Mouse (Mus musculus) common myeloid progenitor, adult 5-6 weeks (primary cell): ENCODE results near the gene Dlg4. TPM values are rescaled to one million over a fixed set of nuclear protein-coding genes. Genes with fewer than 3 reads are reported as not detected.

Experiments
- ATAC-seq: replicated peaks from 2 replicates; pipeline ENCODE4 v1.8.0; 2016; ENCODE audit warnings: low read depth, mild to moderate bottlenecking, moderate TSS enrichment, inconsistent platforms; ENCODE audit not compliant: poor library complexity, severe bottlenecking
- total RNA-seq: library from RNA; stranded (forward); fragments of 200-1000, 187-1606 nt; gene quantifications from 2 replicates; pipeline ENCODE4 v1.2.3, GENCODE M21; 2017

Dlg4 gene
- total RNA-seq, 1 experiment from 2014 or later: 5.2 TPM

DNA sequence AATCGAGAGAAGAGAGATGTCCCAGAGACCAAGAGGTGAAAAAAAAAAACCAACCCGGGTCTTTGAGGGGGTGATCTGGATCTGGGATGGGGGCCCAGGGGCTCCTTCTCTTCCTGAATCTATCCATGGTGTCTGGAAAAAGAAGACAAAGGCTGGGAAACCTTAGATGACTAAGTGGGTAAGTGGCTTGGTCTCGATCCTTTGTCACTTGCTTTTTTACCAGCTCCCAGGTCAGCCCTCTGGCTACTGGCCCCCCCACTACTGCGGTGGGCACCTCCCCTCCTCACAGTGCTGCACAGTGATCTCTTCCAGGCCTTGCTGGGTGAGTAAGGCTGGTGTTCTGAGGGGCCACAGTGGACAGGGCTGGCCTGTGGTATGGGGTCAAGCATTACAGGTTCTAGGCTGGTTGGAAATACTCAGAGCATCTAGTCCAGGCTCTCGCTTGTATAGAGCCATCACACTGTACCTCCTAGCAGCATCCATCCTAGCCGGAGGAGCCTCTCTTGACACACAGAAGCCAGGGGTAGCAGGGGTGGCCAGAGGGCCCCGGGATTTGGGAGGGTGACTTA is 541 bp downstream of the Dlg4 start:
- no peak for ATAC-seq

DNA sequence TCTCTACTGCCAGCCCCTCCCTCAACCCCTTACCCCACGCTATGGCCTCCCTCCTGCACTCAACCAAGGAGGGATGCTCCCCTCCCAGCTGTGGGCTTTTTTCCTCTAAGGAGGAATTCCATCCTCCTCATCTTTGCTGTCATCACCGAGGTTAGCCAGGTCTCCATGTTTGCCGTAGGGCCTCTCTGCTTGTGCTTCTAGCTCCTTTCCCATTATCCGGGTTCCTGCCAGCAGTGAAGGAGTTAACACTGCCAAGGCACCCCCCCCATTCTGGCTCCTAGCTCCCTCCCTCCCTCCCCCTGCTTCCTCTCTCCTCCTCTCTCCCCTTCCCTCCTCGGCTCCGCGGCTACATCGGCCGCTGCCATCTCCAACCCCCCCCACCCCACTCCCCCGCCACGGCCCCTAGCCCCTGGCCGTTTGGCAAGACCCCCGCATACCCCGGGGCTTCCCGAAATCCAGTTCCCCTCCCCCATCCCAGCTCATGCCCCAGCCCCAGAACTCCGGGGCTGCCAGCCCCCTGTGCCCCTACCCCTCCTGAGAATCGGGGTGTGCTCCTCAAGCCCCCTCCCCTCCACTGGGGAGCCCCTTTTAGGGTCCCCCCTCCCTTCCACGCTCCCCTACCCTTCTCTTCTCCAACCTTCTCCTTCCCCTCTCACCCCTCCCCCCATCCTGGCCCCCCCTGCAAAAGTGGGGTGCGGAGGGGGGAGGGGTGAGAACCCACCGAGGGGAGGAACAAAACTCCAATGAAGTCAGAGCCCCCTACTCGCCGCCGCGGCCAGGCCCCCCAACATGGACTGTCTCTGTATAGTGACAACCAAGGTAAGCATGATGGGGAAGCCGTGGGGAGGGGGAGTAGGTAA is 1.6 kb downstream of the Dlg4 start:
- ATAC-seq: no peak

DNA sequence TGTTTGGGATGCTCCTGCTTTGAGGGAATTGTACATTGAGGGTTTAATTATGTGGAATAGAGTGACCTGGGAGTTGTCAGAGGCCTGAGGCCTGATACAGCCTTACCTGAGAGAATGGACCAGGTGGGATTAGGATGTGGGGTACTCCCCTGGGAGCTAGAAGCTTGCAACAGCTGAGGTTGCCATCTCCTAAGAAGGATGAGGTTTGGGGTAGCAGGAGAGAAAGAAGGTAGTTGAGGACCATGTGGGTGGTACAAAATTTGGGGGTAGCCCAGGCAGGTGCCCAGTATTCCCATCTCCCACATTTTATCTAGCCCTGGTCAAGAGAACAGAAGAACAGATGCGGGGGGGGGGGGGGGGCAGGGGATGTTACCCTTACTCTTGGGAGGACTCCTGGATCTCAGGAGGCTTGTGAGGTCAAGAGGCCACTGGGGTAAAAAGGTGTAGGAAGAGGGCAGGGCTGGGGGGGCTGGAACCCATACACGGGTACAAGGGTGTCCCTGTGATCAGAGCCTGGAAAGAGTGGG is 2.8 kb downstream of the Dlg4 start:
- no peak for ATAC-seq

DNA sequence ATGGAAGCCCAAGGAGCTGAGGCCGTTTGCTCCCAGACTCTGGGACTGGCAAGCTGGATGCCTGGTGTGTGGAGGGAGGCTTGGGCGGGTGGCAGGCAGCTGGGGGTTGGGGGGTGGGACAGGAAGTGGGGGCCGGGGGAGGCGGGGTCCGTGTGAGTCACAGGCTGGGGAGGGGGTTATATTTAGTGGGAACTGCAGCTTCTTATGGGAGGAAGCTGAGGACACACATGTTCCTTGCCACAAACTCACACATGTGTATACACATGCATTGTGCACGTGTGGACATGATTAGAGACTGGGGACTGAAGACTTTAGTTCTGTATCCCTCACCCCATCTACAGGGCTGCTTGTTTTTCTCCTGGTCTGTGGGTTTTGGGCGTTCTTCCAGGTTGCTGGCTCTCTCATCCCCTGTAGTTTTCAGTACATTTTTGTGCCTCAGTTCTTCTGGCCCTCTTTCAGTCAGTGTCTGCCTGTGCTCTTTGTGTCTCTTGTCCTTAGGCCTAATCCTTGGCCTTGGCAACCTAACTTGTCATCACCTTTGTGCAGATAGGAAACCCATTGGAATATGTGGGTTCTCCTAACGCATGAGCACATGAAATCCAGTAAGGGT is 3.4 kb downstream of the Dlg4 start:
- no peak for ATAC-seq

DNA sequence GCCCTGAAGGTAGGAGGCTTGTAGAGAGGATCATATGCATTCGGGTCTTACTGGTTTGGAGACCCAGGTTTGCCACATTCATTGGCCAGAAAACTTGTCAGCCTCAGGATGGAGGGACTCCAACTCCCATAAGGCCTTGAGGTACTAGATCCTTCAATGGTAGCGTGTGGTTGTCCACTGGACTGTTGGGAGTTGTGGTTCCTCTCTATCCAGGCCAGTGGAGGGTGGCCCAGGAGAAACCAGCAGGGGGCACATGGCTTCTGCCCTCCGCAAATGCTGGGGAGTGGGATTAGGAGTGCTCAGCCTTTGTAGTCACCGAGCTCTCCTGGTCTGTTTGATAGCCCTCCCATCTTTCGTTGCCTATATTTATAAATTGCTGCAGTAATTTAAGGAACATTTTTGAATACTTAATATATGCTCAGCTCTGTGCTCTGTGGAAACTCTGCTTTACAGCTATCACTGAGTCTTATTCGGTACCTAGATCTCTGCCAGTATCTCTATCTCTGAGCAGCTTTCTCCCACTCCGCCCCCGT is 4.1 kb downstream of the Dlg4 start:
- peak; percentile 75 for ATAC-seq

DNA sequence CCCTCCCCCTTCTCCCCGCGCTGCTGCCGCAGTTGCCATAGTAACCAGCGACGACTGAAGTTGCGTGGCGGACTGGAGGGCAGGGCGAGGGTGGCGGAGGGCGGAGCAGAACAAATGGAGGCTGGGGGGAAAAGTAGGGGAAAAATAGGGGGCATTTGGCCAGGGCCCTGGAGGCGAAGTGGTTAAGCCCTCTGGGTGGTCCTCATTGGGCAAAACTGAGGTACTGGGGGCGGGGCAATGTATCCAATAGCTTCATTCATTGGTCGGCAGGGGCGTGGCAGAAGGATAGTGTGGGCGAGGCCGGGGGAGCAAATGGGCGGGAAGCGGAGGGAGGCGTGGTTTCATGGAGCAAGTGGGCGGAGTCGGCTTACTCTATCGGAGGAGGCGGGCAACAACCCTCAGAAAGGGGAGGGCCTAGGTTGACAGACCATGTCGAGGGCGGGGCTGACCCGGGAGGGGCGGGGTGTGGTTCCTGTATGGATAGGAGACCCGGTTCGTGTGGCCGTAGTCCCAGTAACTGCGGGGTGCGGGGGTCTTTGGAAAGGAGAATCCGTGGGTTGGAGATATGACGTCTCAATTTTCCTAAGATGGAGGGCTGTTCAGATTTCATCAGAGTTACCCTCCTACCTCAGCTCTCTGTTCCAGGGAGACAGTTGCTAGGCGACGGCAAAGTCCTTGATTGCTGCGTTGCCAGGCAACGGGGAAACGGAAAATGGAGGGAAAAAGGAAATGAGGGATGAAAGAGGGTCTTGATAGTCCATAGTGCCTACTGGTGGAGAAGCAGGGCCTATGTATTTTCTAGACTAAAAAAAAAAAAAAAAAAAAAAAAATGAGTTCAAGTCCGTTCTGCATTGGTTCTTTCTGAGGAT is 4.8 kb downstream of the Dlg4 start:
- ATAC-seq: peak; percentile 79

DNA sequence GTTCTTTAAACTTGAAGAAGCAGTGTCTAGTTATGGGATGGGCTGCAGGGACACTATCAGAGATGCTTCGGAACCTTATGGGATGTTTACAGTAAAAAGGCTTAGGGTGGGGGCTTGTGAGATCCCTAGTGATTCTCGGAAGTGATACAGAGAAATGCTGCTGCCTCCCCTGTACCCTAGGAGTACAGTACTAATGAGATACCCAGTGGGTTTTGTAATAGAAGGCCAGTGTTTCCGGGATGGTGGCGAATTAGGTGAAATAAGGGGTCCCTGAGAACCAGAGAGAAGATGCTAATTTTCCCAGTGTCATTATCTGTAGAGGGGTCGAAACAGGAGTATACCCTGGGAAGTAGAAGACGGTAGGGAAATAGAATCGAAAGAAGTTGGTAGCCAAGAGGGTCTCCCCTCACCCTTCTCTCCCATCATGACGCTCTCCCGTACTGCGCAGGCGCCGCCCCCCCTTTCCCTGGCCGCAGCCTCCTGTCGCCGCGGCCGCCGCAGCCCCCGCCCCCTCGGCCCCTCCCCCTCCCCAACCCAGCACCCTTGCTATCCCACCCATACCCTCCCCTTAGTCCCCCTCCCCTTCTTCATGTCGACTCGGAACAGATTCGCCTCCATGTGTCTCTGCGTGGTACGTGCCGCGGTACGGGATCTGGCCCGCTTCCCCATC is 6.9 kb downstream of the Dlg4 start:
- ATAC-seq: no peak

DNA sequence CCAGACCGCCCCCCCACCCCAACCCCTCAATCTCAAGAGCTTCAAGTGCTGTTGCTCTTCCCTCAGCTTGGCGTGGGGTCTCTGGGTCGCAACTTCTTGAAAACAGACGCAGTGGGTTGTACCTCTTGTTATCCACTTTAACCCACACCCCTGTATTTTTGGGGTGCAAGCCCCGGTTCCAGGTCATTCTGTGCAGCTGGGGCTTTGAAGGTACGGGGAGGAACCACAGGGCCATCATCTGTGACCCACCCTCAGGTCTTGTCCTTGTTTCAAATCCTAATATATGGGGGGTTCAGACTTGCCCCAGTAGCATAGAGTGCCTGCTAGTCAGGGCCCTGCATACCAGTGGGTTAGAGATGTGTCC is 7.4 kb downstream of the Dlg4 start:
- ATAC-seq: no peak

DNA sequence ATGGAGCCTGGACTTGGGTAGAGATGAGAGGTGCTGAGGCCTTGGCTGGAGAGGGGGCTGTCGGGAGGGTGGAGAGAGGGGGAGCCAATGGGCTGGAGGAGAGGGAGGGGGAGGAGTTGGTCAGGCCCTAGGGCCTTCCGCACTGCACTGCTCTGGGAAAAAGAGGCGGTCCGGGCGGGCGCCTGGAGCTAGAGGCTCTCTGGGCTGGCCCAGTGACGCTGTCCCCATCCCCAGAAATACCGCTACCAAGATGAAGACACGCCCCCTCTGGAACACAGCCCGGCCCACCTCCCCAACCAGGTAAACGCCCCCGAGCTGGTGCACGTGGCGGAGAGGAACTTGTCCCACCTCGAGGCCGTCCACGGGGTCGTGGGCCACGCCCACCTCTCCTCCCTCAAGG is 9.9 kb downstream of the Dlg4 start:
- ATAC-seq: no peak

DNA sequence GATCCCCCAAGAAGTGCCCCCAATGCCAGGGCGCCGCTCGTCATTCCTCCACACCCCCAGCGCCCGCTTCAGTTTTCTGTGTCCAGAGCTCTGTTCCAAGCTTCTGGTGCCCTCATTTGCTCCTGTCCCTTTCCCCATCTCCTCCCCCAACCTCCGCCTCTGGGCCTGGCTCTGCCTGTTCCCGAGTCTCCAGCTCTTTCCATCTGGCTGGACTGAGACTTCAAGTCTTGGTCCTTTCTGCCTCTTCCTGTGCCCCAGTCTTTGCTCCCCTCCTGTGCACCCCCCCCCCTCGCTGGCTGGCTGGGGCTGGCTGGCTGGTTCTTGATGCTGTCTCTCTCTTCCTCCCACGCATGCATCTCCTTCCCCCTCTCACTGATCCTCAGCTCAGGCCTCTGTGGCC is 10.7 kb downstream of the Dlg4 start:
- ATAC-seq: no peak

DNA sequence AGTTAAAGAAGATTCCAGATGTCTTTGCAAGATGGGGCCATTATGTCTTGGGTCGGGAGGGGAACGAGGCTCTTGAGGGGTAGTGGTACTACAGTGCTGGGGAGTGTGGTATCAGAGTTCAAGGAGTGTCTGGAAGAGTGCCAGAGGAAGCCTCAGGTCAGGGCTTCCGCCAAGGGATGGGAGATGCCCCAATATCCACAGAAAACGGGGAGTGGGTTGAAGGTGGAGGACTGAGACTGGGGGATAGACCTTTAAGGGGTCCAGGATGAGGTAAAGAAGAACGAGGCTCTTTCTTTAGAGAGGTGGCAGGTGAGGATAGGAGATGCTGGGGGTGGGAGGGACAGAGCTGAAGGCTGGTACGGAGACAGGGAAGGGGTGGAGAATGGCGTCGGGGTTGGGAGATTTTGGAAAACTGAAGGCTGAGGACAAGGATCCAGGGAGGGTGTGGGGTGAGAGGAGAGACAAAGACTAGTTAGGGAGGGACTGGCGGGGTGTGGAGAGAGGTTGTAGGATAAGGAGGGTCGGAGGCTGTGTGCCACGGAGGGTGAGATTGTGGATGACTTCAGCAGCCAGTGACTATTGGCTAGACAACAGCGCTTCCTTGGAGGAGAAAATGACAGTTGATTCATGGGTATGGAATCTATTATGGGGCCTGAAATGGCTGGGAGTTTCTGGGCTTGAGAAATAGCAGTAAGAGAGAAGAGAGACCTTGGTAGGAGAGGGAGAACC is 11.8 kb downstream of the Dlg4 start:
- peak; percentile 30 for ATAC-seq

DNA sequence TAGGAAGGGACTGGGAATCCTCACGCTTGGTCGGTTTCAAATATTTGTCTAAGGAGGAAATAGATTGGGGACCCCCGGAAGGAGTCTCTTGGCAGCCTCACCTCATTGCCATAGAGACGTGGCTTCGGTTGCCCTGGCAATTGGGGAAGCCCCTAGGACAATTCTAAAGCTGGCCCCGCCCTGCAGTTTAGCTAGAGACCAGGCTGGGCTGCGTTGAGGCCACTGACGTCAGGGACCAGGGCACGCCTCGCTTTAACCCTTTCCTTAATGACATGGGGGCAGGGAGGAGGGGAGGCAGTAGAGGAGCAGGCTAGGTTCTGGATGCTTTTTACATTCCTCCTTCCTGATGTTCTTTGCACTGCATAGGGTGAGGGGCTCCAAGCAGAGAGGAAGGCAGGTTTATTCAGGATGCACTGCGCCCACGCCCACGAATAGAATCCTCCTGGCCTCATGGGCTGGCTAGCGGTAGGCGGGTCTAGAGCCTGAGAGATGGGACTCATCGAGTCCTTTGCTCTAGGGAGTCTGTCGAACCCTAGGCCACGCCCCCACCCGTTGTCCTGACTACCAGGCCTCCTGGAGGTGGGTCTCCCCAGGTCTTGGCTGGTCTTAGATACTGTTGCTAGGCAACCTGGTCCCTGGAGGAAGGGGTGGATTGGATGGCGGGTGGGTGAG is 12.5 kb downstream of the Dlg4 start:
- ATAC-seq: peak; percentile 76

DNA sequence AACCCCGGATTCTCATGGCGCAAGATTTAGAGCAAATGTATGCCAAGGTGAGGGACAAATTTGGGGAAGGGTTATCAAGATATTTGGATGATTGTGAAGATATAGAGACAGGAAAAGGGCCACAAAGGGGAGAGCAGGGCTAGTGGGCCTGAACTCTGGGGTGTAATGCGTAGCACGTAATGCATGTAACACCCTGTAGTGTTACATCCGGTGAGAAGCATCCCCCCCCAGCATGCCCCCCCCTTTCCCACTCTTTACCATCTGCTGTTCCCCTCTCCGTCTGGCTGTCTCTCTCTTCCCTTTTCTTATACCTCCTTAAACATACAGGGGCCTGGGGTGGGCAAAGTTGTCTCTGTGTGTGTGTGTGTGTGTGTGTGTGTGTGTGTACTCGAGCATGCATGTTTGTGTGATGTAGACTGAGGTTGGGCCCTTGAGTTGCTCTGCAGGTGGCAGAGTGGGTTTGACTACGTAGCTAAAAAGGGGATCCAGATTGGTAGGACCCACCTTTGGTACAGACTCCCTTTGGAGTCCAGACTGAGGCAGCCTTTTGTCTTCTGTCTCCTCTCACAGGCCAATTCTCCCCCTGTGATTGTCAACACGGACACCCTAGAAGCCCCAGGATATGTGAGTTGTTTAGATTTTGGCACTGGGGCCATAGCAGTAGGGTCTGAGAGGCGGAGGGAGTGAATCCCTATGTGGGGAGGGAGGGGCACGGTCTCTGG is 13.2 kb downstream of the Dlg4 start:
- ATAC-seq: no peak

DNA sequence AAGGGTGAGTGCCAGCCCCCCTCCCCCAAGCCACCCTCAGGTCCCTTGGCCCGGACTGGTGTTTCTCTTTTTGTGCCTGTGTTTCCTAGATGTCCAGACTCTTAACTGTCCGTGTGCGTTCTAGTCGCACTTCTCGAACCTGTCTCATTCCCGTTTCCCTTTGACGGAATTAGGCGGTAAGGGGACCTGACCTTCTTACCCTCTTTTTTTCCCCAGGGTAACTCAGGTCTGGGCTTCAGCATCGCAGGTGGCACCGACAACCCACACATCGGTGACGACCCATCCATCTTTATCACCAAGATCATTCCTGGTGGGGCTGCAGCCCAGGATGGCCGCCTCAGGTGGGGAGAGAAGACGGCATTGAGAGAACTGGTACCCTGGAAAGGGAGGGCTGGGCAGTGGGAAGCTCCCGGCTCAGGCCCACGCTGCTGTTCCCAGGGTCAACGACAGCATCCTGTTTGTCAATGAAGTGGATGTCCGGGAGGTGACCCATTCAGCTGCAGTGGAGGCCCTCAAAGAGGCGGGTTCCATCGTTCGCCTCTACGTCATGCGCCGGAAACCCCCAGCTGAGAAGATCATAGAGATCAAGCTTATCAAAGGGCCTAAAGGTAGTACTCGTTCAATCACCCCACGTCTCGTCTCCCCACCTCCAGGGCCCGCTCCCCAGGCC is 14.0 kb downstream of the Dlg4 start:
- ATAC-seq: no peak

DNA sequence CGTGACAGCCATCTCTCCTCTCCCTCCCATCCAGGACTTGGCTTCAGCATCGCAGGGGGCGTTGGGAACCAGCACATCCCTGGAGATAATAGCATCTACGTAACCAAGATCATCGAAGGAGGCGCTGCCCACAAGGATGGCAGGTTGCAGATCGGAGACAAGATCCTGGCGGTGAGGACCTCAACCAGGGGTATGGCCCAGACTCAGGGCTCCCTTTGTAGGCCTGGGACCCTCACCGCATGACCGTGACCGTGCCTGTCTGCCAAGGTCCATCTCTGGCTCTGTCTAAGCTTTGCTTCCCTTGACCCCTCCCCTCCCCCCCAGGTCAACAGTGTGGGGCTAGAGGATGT is 14.6 kb downstream of the Dlg4 start:
- ATAC-seq: no peak

DNA sequence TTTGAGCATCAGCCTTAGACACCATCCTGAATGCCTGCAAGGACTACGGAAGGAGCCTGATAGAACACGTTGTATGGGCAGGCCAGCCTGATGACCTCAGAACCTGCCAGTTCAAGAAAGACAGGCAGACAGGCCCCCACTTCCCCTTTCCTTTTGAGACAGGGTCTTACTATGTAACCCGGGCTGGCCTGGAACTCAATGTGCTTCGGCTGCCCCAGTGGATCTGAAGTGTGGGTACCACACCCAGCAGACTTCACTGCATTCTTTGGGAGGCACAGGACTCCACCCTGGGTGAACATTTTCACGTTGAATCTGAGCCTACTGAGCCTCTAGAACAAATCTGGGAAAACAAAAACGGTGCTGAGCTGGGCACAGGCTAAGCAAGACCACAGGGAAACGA is 21.4 kb downstream of the Dlg4 start:
- ATAC-seq: no peak

DNA sequence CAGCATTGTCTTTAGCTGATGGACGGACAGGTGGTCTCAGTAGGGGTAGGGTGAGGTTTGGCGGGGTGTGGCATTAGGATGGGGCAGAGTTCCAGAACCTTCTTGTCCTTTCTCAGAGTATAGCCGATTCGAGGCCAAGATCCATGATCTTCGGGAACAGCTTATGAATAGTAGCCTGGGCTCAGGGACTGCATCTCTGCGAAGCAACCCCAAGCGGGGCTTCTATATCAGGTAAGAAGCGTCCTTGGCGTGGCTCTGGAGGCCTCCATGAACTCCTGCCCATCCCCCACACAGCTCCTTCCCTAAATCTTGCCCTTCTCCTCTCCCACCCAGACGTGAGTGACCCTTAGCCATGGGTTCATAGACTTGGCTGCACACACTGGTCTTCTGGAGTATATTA is 22.9 kb downstream of the Dlg4 start:
- ATAC-seq: no peak
